10 mouse cellular contexts compared by ENCODE assay signal in genomic region chr11:11855061-11855672, GRCm38 (mm10). TPM values are rescaled to one million over a fixed set of nuclear protein-coding genes. Genes with fewer than 3 reads are reported as not detected.
DNase-seq lines count a peak whose midpoint lies in the region; ATAC-seq lines count a peak whose summit lies in the region.
"Had no signal": no experiment of that assay in that cellular context is flagged by ENCODE, and none has a peak within 500 bp of the region (broad histone marks: within the 10 kb centered on the region; RNA-seq: fewer than 3 reads in every experiment).

No protein-coding gene starts in this region.

- no peak for ATAC-seq in heart, embryonic 14.5 days (ENCODE audit: insufficient number of reproducible peaks, insufficient read depth, low FRiP score, low read depth)
- ATAC-seq in forebrain, embryonic 11.5 days (replicated peaks; ENCODE audit: low FRiP score) = peak; percentile 64
- ATAC-seq in limb, embryonic 15.5 days (ENCODE audit: insufficient number of reproducible peaks, low FRiP score, low TSS enrichment, low read depth) = peak; percentile 60; the same call in 1 of the 2 replicates

- no peaks in the 10 kb centered on the region for H3K36me3 ChIP-seq in heart, embryonic 14.5 days (ENCODE audit: control insufficient read depth, insufficient read depth, low read length)
- H3K36me3 ChIP-seq in forebrain, embryonic 11.5 days (ENCODE audit: control insufficient read depth, insufficient read depth, low read length) = no peaks in the 10 kb centered on the region
- H3K36me3 ChIP-seq in limb, embryonic 15.5 days = no peaks in the 10 kb centered on the region

- peaks cover 5% of the 10 kb centered on the region; the same call in 1 of the 2 replicates for H3K9me3 ChIP-seq in heart, embryonic 14.5 days (ENCODE audit: control insufficient read depth, low read length)
- peaks cover 4% of the 10 kb centered on the region for H3K9me3 ChIP-seq in forebrain, embryonic 11.5 days (ENCODE audit: control insufficient read depth, low read length)
- H3K9me3 ChIP-seq in limb, embryonic 15.5 days = no peaks in the 10 kb centered on the region

- H3K9ac ChIP-seq in heart, embryonic 14.5 days (ENCODE audit: low read length) = no peak overlapping the region; the same call in 1 of the 2 replicates
- H3K9ac ChIP-seq in forebrain, embryonic 11.5 days (ENCODE audit: low read length) = 0 out of 2 replicates have a peak overlapping the region, but pooled peaks have one; percentile 27
- no peak overlapping the region for H3K9ac ChIP-seq in limb, embryonic 15.5 days

- peaks cover 18% of the 10 kb centered on the region in 2 experiments for H3K4me1 ChIP-seq in heart, embryonic 14.5 days (ENCODE audit: control insufficient read depth in 2 of 2, insufficient read depth in 2 of 2, low read length in 2 of 2)
- peaks cover 13% of the 10 kb centered on the region for H3K4me1 ChIP-seq in forebrain, embryonic 11.5 days (replicated peaks; ENCODE audit: control insufficient read depth, insufficient read depth, low read length)
- H3K4me1 ChIP-seq in limb, embryonic 15.5 days = peaks cover 37% of the 10 kb centered on the region

- no peak overlapping the region for H3K4me3 ChIP-seq in heart, embryonic 14.5 days (ENCODE audit: control insufficient read depth in 1 of 2, insufficient read depth in 1 of 2, low read depth in 1 of 2, low read length in 2 of 2)
- no peak overlapping the region for H3K4me3 ChIP-seq in forebrain, embryonic 11.5 days (ENCODE audit: low read depth, low read length)
- no peak overlapping the region for H3K4me3 ChIP-seq in limb, embryonic 15.5 days

- no peak for DNase-seq in heart, postnatal 4 days
- peak; percentile 55 for DNase-seq in ES-CJ7 (ENCODE audit: low read depth, low spot score)
- no peak for DNase-seq in forebrain, embryonic 11.5 days (ENCODE audit: low spot score)
- DNase-seq in ovary, adult 18-20 months (ENCODE audit: low spot score) = no peak
- no peak for DNase-seq in cerebellum, adult 11-12 months
- no peak for DNase-seq in testis, postnatal 10 days (ENCODE audit: low spot score)
- DNase-seq: thymus, adult 18-20 months had no signal

- no peaks in the 10 kb centered on the region for H3K27me3 ChIP-seq in heart, embryonic 14.5 days (ENCODE audit: control insufficient read depth, insufficient read depth, low read length)
- no peaks in the 10 kb centered on the region for H3K27me3 ChIP-seq in forebrain, embryonic 11.5 days (ENCODE audit: control insufficient read depth, insufficient read depth, low read length)
- no peaks in the 10 kb centered on the region for H3K27me3 ChIP-seq in limb, embryonic 15.5 days
- H3K27me3 ChIP-seq: CH12.LX had no signal

- no peak overlapping the region for H3K4me2 ChIP-seq in heart, embryonic 14.5 days (ENCODE audit: low read length)
- no peak overlapping the region for H3K4me2 ChIP-seq in forebrain, embryonic 11.5 days (ENCODE audit: low read depth, low read length, severe bottlenecking)
- H3K4me2 ChIP-seq in limb, embryonic 15.5 days = no peak overlapping the region

- H3K27ac ChIP-seq in heart, embryonic 14.5 days (replicated peaks in 1 of 2; ENCODE audit: control insufficient read depth in 1 of 2, insufficient read depth in 1 of 2, low read depth in 2 of 2, low read length in 2 of 2) = peak overlapping the region; percentile 20 to 37; a peak in 3 of 4 replicates
- no peak overlapping the region for H3K27ac ChIP-seq in forebrain, embryonic 11.5 days (ENCODE audit: low read depth, low read length)
- H3K27ac ChIP-seq in limb, embryonic 15.5 days = peak overlapping the region; percentile 85

- WGBS in heart, embryonic 14.5 days = 39% methylated on average over 6 of the region's 6 CpGs
- WGBS in forebrain, embryonic 11.5 days = 34% methylated on average over 6 of the region's 6 CpGs
- 25% methylated on average over 6 of the region's 6 CpGs for WGBS in limb, embryonic 15.5 days

RNA-seq across cellular contexts. Expression of gene Ddc, which starts 42.8 kb away (rescaled TPM):
- 114 and 117 TPM in 2 replicates for polyA plus RNA-seq in heart, embryonic 14.5 days (2014; fragmentation: Nextera tagmentation; extraction: Ambion mirVana)
- 10 to 100 TPM; 44.6 to 51.4 TPM for total RNA-seq in heart, postnatal 4 days (2021)
- 6.8 and 8.7 TPM in 2 replicates for polyA plus RNA-seq in forebrain, embryonic 11.5 days (2014; fragmentation: Nextera tagmentation; extraction: Ambion mirVana)
- polyA plus RNA-seq in limb, embryonic 15.5 days (2015; fragmentation: Nextera tagmentation; extraction: Ambion mirVana) = 17.6 and 35.9 TPM in 2 replicates

RNA-seq across cellular contexts. Expression of gene Fignl1, which starts 46.4 kb away (rescaled TPM):
- polyA plus RNA-seq in heart, embryonic 14.5 days (2014; fragmentation: Nextera tagmentation; extraction: Ambion mirVana) = 49.6 and 53.8 TPM in 2 replicates
- 10 to 100 TPM; 18.7 to 19.9 TPM for total RNA-seq in heart, postnatal 4 days (2021)
- 89.5 and 101 TPM in 2 replicates for polyA plus RNA-seq in forebrain, embryonic 11.5 days (2014; fragmentation: Nextera tagmentation; extraction: Ambion mirVana)
- polyA plus RNA-seq in limb, embryonic 15.5 days (2015; fragmentation: Nextera tagmentation; extraction: Ambion mirVana) = 41.8 and 43.2 TPM in 2 replicates
